Mouse (Mus musculus) cerebellum, postnatal 4 days (tissue): Measurements from ENCODE around the gene Hcn2.

Experiments
- DNase-seq, 2 experiments: peaks; one replicate each; pipeline ENCODE4 v3.0.0; 2022; ENCODE audit warnings: low spot score in 2 of 2, mixed read lengths in 1 of 2

Gene Hcn2

DNA sequence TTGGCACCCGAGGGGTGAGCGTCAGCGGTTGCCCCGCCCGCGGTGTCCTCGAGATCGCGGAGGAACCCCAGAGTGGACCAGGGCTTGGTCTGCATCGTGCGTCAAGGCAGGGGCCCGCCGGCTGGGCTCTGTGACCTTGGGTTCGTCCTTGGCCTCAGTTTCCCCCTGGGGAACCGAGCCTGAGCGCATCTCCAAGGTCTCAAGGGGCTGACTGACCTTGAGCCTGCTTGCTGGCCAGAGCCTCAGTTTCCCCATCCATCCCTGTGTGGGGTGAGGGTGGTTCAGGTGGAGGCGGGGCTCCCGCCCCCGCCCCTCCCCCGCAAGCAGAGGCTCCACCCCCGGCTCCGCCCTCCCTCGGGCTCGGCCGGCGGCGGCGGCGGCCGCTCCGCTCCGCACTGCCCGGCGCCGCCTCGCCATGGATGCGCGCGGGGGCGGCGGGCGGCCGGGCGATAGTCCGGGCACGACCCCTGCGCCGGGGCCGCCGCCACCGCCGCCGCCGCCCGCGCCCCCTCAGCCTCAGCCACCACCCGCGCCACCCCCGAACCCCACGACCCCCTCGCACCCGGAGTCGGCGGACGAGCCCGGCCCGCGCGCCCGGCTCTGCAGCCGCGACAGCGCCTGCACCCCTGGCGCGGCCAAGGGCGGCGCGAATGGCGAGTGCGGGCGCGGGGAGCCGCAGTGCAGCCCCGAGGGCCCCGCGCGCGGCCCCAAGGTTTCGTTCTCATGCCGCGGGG is at the start of gene Hcn2:
Hcn2 (plus strand) TSS at position 381 of the 734 bp plus-strand sequence.
- no peak for DNase-seq

DNA sequence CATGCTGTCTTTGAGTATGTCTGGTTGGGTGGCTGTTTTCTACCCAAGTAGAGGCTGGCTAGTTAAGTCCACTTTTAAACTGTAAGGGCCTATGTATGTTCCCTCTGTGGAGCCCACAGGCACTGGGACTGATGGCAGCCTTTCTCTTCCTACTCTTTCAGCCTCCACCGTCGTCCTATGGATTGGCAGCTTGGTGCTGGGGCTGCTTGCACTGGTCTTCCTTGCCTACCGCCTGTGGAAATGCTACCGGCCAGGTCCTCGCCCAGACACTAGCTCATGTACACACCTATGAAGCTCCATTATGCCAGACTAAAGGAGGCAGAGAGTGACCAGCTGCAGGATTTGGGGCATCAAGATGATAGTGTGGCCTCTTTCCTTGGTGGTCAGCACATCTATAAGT is 48.4 kb upstream of the Hcn2 start:
- DNase-seq, result no peak

DNA sequence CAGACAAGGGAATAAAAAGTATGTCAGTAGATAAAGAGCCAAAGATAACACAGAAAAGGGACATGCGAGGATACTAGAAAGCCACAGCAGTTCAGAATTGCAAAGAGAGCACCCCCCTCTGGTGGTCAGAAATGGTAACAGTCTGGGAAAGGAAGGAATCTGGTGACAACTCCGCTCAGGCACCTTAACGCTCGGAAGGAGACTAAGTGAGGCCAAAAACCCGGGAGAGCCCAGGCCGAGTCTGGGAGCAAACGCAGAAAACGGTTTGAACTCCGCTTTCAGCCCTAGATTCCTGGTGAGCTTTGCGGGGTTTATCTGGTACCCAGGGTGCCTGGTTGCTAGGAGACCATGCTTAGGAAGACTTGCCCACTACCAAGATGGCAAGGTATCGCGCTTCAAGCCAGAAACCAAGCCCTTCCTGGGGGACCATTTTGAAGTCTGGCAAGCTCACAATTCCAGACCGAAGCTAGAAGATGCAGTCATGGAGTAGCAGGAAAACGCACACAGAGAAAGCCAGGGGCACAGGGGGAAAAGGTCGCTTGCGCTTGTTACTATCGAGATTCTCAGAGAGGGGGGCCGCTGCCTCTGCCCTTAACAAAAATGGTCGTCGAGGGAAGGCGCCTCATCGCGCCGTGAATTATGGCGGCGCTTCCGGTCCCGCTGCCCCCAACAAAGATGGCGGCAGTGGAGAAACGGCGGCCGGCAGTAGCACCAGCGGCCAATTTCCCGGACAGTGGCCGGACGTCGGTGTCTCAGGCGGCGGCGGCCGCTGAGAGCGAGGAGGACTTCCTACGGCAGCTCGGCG is 47.5 kb upstream of the Hcn2 start, which contains the start of gene Tpgs1:
Tpgs1 (plus strand) TSS at position 599 of the 805 bp plus-strand sequence.
- DNase-seq, result peak; percentile 76 to 93

DNA sequence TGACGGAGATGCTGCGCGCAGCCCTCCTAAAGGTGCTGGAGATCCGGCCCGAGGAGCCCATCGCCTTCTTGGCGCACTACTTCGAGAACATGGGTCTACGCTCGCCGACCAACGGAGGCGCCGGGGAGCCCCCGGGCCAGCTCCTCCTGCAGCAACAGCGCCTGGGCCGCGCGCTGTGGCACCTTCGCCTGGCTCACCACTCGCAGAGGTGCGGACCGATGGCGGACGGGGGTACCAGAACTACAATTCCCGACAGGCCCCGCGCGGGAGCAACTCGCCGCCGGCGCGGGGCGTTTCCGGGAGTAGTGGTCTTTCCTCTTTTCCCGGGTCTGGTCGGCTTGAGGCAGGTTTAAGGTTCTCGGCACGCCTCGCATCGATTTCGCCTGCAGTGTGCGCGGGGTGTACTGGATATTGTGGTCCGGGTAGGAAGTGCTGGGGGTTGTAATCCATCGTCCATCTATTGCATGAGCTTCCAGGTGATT is 46.8 kb upstream of the Hcn2 start:
- peak; percentile 71 to 84 for DNase-seq

DNA sequence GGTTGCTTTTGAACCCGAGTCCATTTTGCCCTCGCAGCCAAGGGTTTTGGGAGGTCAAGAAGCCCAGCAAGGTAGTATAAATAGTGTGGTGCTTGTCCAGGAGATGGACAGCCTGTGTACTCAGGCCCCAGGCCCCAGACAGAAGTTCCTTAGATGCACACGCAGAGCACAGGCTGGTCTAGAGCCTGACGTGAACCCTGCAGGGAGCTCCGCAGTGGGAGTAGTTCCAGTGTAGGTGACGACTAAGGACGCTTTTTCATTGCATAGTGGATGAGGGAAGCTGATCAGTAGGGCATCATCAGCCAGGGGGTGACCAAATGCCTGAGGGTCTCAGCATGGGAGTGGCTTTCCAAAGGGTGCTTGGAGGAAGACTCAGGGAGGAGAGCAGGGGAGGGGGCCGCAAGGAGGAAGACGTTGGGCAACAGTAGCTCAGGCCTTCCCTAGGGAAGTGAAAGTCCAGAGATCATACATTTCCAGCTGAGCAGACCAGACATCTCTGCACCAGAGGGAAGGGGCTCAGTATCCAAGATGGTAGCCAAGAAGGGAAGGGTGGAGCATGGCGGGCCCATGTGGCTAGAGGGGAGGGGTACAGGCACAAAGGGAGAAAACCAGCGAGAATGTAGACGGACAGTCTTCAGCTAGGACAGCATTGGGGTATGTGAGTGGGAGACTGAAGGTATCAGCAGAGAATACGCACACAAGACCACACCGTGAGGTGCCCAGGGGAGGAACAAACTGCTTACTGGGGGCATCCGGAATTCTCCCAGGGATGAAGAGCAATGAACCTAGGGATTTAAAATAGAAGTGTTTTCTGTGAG is 46.2 kb upstream of the Hcn2 start:
- no peak for DNase-seq

DNA sequence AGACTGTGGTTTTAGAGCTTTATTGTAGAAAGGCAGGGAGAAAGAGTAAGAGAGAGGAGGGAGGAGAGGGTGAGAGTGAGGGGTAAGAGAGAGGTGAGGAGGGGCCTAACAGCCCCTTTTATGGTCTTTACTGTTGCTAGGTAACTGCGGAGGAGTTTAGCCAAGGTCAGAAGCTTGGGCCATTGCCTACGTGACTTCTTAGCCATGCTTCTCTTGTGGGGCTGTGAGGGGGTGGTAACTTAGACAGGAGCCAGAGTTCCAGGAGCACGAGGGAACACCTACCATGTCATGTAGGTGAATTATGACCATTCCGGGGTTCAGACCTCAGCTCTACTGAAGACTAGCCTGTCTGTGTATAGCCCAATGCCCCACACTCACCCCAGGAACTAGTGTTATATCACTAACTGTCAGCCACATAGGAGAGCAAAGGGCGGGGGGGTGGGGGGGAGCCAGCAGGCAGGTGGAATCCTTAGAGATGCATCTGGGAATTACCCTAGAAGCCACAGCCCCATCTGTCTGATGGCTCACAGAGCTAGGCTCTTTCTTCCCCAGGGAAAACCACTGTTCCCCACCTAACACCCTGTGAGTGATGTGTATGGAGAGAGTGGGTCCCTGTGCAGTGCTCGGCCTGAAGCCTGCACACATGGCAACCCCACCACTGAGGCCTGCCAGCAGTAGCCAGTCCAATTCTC is 44.9 kb upstream of the Hcn2 start:
- DNase-seq, result no peak

DNA sequence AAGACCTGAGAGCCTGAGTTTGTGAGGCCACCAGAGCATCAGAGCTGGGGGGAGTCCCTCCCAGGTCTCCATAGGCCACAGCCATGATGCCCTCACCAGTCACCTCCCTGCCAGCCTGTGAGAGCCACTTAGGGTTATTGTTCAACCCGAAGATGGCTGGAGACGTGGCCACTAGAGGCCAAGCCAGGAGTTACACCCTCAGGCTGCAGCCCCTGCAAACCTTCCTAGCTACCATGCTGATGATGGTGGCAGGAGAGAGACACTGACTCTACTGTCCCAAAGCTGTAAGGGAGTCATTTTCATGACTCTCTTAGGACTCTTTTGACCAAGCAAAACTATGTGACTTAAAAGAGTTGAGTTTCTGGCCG is 44.4 kb upstream of the Hcn2 start:
- DNase-seq, result no peak

DNA sequence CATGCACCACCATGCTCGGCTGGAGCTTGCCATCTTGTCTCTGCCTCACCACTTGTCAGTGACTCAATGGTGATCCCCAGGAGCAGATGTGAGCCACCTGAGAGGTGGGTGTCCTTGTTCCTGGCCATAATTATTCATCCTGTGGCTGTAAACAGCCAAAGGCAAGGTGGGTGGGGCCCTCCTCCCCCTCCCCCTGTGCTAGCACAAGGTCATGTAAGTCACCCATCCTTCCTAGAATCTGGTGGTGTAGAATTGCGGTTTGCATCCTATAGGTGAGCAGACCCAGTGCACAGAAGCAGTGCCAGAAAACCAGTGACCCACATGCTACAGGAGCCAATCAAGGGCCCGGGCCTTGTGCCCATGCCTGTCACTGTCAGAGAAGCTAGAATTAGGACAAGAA is 43.4 kb upstream of the Hcn2 start:
- no peak for DNase-seq

DNA sequence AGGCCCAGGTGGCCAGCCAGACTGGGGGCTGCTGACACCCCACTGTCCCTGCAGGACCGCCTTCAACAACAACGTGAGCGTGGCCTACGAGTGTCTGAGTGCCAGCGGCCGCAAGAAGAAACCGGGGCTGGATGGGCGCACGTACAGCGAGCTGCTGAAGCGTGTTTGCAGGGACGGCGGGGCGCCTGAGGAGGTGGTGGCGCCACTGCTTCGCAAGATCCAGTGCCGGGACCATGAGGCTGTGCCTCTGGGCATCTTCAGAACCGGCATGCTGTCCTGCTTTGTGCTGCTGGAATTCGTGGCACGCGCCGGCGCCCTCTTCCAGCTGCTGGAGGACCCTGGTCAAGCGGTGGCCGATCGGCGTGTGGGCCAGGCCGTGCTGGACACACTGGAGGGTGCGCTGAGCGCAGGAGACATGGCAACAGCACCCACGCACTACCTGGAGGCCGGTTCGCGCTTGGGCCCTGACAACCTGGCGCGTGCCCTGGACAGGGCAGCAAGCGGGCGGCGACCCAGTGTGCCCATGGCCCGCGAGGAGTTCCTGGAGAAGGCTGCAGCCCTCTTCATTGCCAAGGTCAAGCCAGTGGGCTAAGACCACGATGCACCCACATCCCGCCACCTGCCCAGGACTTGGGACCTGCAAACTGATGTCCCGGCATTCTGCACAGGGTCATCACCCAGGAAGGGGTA is 40.9 kb upstream of the Hcn2 start:
- DNase-seq, result no peak

DNA sequence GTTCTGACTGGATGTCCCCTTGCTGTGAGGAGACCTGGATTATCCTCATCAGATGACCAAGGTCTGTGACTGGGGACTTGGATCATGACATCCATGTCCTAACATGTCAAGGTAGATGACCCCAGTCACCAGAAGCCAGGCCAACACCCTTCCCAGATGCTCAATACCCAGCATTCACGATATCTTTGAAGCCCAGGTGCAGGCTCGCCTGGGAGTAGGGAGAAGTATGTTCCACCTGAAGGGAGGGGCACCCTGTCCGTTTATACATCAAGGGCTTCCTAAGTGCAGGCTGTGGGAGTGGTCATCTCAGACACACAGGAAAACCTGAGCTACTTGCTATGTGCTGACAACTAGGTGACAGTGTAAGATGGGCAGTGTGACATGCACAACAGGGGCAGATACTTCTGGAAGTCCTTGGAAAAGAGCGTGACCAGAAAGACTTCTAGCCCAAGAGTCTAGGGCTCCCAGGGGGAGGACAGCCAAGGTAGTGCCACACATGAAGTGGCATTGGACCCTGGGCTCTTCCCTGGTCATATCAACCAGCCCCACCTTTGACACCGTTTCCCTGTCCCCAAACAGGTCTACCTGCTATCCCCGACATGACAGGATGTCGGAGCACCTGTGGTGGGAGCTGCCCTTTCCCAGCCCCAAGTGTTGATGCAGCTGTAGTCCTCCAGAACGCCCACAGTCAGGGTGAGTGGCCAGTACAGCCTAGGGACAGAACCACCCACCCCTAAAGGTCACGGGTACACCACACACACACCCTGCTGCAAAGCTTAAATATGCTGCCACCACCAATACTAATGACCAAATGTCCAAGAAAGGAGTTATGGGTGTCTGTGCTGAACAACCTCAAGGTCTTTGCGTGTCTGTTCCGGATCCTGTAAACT is 35.6 kb upstream of the Hcn2 start:
- DNase-seq, result no peak

DNA sequence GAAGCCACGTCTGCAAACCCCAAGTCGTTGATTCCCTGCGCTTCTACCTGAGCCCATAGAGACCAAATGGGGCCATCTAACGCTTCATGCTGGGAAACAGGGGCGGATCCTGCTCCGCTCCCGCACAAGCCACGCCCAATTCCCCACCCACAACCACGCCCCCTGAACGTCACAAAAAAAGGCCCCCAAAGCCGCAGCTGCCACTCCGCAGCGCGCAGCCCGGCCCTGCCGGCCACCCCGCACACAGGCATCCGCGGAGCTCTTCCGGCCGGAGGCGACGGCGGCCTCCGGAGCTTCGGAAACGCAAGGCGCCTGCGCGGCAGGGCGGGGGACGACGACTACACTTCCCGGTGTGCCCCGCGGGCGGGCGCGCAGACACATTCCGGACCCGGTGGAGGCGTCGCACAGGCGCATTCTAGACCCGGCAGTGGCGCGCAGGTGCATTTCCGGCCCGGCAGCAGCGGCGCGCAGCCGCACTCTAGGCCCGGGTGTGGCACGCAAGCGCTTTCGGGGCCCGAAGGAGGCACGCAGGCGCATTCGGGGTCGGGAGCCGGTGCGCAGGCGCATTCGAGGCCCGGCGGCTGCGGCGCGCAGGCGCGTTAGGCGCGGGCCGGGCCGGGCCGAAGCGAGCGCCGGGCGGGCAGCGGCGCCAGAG is 34.7 kb upstream of the Hcn2 start, which contains the start of gene Cdc34:
Cdc34 (plus strand) TSS at position 605 of the 655 bp plus-strand sequence.
- peak; percentile 97 to 98 for DNase-seq

DNA sequence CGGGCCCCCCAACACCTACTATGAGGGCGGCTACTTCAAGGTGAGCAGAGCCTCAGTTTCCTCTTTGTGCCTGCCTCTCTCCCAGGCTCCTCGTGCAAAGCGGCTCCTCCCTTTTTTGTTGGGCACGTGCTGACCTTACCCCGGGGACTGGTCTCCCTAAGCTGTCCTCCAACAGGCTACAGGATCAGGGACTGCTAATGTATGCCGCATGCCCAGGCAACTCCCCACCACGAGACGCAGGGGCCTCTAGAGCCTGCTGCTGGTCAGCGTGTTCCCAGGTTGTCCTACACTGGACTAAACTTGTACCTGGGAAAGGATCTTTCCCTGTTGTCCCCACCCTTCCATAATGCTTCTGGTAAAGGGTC is 33.9 kb upstream of the Hcn2 start:
- no peak for DNase-seq

DNA sequence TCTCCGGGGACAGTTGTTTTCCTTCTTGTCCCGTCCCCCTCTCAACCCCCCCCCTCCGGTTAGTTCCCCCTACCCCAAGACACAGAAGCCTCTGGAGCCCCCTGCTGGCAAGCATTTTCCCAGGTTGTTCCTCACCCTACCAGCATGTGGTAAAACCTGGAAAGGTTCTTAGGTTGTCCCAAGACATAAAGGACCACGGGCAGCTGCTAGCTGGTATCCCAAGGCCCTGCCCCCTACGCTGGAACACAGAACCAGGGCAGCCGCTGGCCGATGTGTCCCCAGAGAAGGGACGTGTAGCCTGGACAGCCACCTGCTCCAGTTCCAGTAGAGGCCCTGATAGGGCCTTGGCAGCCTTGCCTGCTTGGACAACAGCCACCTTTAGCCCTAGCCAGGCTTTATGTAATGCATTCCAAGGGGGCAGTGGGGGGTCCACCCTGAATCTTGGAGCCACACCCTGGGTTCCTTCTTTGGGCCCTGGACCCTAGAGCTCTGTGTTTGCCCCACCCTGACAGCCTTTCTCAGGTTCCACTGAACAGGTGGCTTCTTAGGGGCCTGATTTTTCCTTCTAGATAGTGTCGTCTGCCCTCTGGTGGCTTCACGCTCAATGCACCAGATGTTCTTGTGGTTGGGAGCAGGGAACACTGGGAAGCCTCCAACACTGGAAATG is 33.4 kb upstream of the Hcn2 start:
- DNase-seq, result peak; percentile 19 to 54

DNA sequence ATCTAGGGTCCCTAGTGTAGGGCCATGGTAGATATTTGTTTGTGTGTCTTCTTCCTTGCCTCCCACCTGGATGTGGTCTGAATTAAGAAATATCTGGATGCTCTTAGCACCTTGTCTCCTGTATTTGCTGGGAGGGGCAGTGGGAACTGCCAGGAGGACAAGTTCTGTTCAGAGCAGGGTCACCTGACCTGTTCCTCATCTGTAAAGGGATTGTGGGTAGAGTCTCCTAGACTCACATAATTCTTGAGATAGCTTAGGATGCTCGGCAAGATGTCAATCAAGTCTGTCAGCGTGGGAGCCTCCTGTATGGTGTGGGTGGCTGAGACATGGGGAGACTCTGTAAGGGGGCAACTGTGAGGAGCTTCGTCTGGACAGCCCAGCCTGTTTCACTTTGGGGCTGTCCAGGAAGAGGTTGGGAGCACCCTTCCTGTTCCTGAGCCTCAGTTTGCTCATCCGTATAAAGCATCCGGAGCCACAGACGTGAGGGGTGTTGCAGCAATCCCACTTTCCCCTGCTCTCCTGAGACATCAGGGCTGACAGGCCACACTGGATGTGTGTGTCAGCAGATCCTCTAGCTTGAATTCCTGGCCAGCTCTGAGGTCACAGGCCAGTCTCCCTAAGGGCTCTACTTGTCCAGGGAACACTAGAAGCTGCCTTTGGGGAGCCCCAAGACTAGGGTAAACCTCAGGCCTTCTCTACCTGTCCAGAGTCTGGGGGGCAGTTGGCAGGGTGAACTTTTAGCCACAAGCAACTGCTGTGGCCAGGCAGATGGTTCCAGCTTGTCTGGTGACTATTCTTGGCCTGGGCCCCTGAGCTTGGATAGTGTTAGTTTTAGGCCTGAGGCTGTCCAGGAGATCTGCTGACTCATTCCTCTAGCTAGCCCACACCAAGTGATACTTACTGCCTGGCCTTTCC is 32.5 kb upstream of the Hcn2 start:
- peak in 1 of 2 experiments; percentile 20 for DNase-seq

DNA sequence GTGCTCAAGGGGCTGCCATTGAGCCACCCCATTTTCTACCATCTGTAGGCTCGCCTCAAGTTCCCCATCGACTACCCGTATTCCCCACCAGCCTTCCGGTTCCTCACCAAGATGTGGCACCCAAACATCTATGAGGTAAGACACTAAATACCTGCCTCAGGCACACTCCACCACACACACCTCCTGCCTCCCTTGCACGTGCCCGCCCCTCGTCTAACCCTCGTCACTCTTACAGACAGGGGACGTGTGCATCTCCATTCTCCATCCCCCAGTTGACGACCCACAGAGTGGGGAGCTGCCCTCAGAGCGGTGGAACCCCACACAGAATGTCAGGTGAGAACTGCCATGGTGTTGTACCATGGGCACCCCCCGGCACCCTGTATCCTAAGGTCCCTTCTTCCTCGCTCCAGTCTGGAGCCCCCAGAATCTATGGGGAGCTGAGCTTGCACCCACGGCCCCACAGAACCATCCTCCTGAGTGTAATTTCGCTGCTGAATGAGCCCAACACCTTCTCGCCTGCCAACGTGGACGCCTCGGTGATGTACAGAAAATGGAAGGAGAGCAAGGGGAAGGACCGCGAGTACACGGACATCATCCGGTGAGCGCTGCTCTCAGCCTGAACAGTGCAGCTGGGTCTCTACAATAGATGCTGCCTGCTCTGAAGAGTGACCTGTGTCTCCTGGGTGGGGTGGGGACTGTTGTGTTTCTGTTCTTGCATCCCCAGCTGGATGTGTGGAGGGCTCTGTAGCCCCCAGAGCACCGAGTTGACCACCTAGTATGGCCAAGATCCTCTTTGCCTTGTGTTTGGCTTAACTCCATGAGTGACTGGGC is 31.4 kb upstream of the Hcn2 start:
- no peak for DNase-seq

DNA sequence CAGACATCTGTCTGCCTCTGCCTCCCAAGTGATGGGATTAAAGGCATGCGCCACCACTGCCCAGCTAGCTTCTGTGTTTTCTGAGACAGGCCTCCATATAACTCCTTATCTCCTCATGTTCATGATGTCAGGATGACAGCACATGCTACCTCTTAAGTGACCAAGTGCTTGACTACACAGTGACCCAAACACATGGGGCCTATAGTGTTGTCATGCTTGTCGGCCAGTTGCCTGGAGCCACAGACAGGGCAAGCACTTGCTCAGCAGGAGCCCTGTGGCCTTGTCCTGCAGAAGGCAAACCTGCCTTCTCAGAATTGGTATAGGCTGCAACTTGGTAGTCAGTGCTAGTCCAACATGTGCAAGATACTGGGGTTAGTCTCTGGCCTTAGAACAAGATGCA is 30.2 kb upstream of the Hcn2 start:
- no peak for DNase-seq

DNA sequence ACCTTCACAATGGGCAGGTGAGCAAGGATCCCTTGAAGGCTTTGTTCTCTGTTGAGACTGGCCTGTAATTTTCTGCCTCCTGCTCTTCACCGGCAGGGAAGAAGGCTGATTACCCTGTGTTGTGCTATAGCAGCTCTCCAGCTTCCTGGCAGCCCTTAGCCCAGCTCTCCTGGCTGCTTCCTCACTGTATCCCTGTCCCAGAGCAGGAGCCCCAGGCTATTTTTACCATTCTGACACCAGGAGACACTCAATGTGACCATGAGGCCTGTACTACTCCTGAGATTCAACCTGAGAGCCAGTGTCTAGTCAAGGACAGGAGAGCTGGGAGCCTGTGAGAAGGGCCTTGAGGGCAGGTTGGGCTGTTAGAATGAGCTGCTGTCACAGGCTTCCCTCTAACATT is 29.7 kb upstream of the Hcn2 start:
- DNase-seq, result no peak
